Comparison of ENCODE assay signal across 10 mouse cellular contexts in genomic region chr9:120976158-120976557, GRCm38 (mm10). TPM values are rescaled to one million over a fixed set of nuclear protein-coding genes. Genes with fewer than 3 reads are reported as not detected.
A peak's percentile ranks its signal among the peaks of the same experiment; 100 is the strongest.
DNase-seq lines count a peak whose midpoint lies in the region; ATAC-seq and TF ChIP-seq lines count a peak whose summit lies in the region.
"Had no signal": no experiment of that assay in that cellular context is flagged by ENCODE, and none has a peak within 500 bp of the region (broad histone marks: within the 10 kb centered on the region; RNA-seq: fewer than 3 reads in every experiment).

No protein-coding gene starts in this region.

- peak overlapping the region; percentile 64; the same call in 1 of the 2 replicates for H3K27ac ChIP-seq in limb, embryonic 12.5 days
- H3K27ac ChIP-seq in limb, embryonic 10.5 days = no peak overlapping the region
- peak overlapping the region; percentile 21; the same call in 1 of the 2 replicates for H3K27ac ChIP-seq in intestine, embryonic 16.5 days (ENCODE audit: low read length)
- H3K27ac ChIP-seq: neural tube, embryonic 12.5 days had no signal

- H3K9ac ChIP-seq in limb, embryonic 12.5 days (replicated peaks) = no peak overlapping the region
- H3K9ac ChIP-seq in intestine, embryonic 16.5 days (ENCODE audit: low read depth, low read length) = no peak overlapping the region
- H3K9ac ChIP-seq: neural tube, embryonic 12.5 days had no signal

- no peaks in the 10 kb centered on the region for H3K27me3 ChIP-seq in limb, embryonic 12.5 days
- H3K27me3 ChIP-seq in limb, embryonic 10.5 days (ENCODE audit: low read depth, poor library complexity, severe bottlenecking) = no peaks in the 10 kb centered on the region
- H3K27me3 ChIP-seq in intestine, embryonic 16.5 days (replicated peaks; ENCODE audit: control insufficient read depth, insufficient read depth, low read length) = no peaks in the 10 kb centered on the region
- H3K27me3 ChIP-seq in myocyte (ENCODE audit: control insufficient read depth, insufficient read depth, insufficient read length) = no peaks in the 10 kb centered on the region
- H3K27me3 ChIP-seq: neural tube, embryonic 12.5 days had no signal

- no peaks in the 10 kb centered on the region for H3K79me2 ChIP-seq in myocyte (ENCODE audit: control insufficient read depth, insufficient read depth)

- peak; percentile 46 for DNase-seq in adrenal gland, postnatal 14 days
- DNase-seq in adrenal gland, postnatal 25 days = no peak
- no peak for DNase-seq in limb, embryonic 10.5 days (ENCODE audit: low spot score)
- no peak for DNase-seq in liver
- DNase-seq in layer of hippocampus, postnatal 14 days (ENCODE audit: low spot score in 2 of 2) = no peak
- DNase-seq: cerebellum, postnatal 25 days had no signal

- H3K4me3 ChIP-seq in limb, embryonic 12.5 days (replicated peaks) = no peak overlapping the region
- H3K4me3 ChIP-seq in limb, embryonic 10.5 days = no peak overlapping the region
- no peak overlapping the region for H3K4me3 ChIP-seq in intestine, embryonic 16.5 days (ENCODE audit: low read length)
- no peak overlapping the region for H3K4me3 ChIP-seq in myocyte
- H3K4me3 ChIP-seq: neural tube, embryonic 12.5 days had no signal

- no peak for ATAC-seq in limb, embryonic 12.5 days (ENCODE audit: insufficient number of reproducible peaks, insufficient read depth, low FRiP score, low TSS enrichment, low read depth)
- ATAC-seq in intestine, embryonic 16.5 days = peak; percentile 66

- no peak overlapping the region for H3K4me2 ChIP-seq in limb, embryonic 12.5 days
- H3K4me2 ChIP-seq in intestine, embryonic 16.5 days (ENCODE audit: low read depth, low read length) = no peak overlapping the region
- no peak overlapping the region for H3K4me2 ChIP-seq in myocyte (ENCODE audit: low read depth)
- H3K4me2 ChIP-seq: neural tube, embryonic 12.5 days had no signal

- H3K9me3 ChIP-seq in limb, embryonic 12.5 days = no peaks in the 10 kb centered on the region
- no peaks in the 10 kb centered on the region for H3K9me3 ChIP-seq in limb, embryonic 10.5 days (replicated peaks)
- no peaks in the 10 kb centered on the region for H3K9me3 ChIP-seq in intestine, embryonic 16.5 days (ENCODE audit: control insufficient read depth, low read length)
- H3K9me3 ChIP-seq: neural tube, embryonic 12.5 days had no signal

- H3K4me1 ChIP-seq in limb, embryonic 12.5 days (replicated peaks) = peaks cover 17% of the 10 kb centered on the region
- peaks cover 21% of the 10 kb centered on the region for H3K4me1 ChIP-seq in limb, embryonic 10.5 days
- H3K4me1 ChIP-seq in intestine, embryonic 16.5 days (ENCODE audit: control insufficient read depth, insufficient read depth, low read length) = no peaks in the 10 kb centered on the region
- H3K4me1 ChIP-seq: neural tube, embryonic 12.5 days had no signal

- TF ChIP-seq POLR2A in myocyte (IDR thresholded peaks at IDR 0.05; ENCODE audit: insufficient read length, low read depth) = no peak

- 73% methylated on average over 5 of the region's 5 CpGs for WGBS in limb, embryonic 12.5 days
- 89% methylated on average over 5 of the region's 5 CpGs for WGBS in limb, embryonic 10.5 days
- 51% methylated on average over 5 of the region's 5 CpGs for WGBS in intestine, embryonic 16.5 days

- H3ac ChIP-seq in myocyte (ENCODE audit: control insufficient read depth, insufficient read length) = no peak overlapping the region

- no peaks in the 10 kb centered on the region for H3K36me3 ChIP-seq in limb, embryonic 12.5 days
- H3K36me3 ChIP-seq in limb, embryonic 10.5 days = no peaks in the 10 kb centered on the region
- no peaks in the 10 kb centered on the region for H3K36me3 ChIP-seq in intestine, embryonic 16.5 days (ENCODE audit: control insufficient read depth, insufficient read depth, low read length)
- H3K36me3 ChIP-seq in myocyte (ENCODE audit: control insufficient read depth, insufficient read depth) = no peaks in the 10 kb centered on the region
- H3K36me3 ChIP-seq: neural tube, embryonic 12.5 days had no signal

TF ChIP-seq in myocyte, 11 proteins besides CTCF, POLR2A, EP300 and RAD21:
- TF ChIP-seq SRF (IDR thresholded peaks at IDR 0.05; ENCODE audit: control insufficient read depth, insufficient read length, low read depth) = no peak
- peak; percentile 43 for TF ChIP-seq USF1 (IDR thresholded peaks at IDR 0.05; ENCODE audit: low read depth)

RNA-seq across cellular contexts. Expression of gene Ctnnb1, which starts 47.1 kb away (rescaled TPM):
- 696 and 727 TPM in 2 replicates for total RNA-seq in adrenal gland, postnatal 14 days (2021)
- total RNA-seq in adrenal gland, postnatal 25 days (2021) = 802 and 854 TPM in 2 replicates
- 728 and 739 TPM in 2 replicates for polyA plus RNA-seq in limb, embryonic 12.5 days (2016; fragmentation: Nextera tagmentation; extraction: Ambion mirVana)
- 583 and 698 TPM in 2 replicates for polyA plus RNA-seq in limb, embryonic 10.5 days (2016; fragmentation: Nextera tagmentation; extraction: Ambion mirVana)
- 448 and 454 TPM in 2 replicates for polyA plus RNA-seq in intestine, embryonic 16.5 days (2015; fragmentation: Nextera tagmentation; extraction: Ambion mirVana)
- polyA plus RNA-seq in myocyte (2012; fragmentation: generic; extraction: Trizol) = 294 TPM
- total RNA-seq in layer of hippocampus, postnatal 14 days (2021) = 100 to 1,000 TPM; 772 to 788 TPM
